Mouse (Mus musculus) ES-Bruce4 (cell line): ENCODE data around the gene Tomm20l.

ENCODE experiments used
- CTCF ChIP-seq: IDR thresholded peaks from one replicate; pipeline ENCODE4 v1.8.1; 2011; ENCODE audit warnings: low read depth, low read length
- EP300 ChIP-seq: IDR thresholded peaks from 2 replicates; pipeline ENCODE4 v1.6.1; 2011; ENCODE audit warnings: low read depth, low read length; ENCODE audit not compliant: insufficient read depth

- no peak for TF ChIP-seq EP300
- no peak for TF ChIP-seq CTCF
Measured at GRCm38 (mm10) chr12:71072048-71072447, 39.2 kb upstream of the Tomm20l start.
